Mouse (Mus musculus): ENCODE results near the gene Shc2.
A peak's percentile ranks its signal among the peaks of the same experiment; 100 is the strongest.

The Shc2 gene

GRCm38 (mm10) chr10:79581501-79581900 is 56.2 kb downstream of the Shc2 start:
- DNase-seq (ENCODE audit: low spot score): peak; percentile 32

- DNase-seq (ENCODE audit: low spot score): peak; percentile 85
These were observed 56.9 kb downstream of the Shc2 start for GRCm38 (mm10) chr10:79580811-79581210.

GRCm38 (mm10) chr10:79580356-79580755 is 57.4 kb downstream of the Shc2 start:
- DNase-seq (ENCODE audit: low spot score): peak; percentile 30

GRCm38 (mm10) chr10:79579781-79580180 is 57.9 kb downstream of the Shc2 start:
- DNase-seq (ENCODE audit: low spot score): peak; percentile 35

GRCm38 (mm10) chr10:79578891-79579290 is 58.8 kb downstream of the Shc2 start:
- peak; percentile 16 for DNase-seq (ENCODE audit: low spot score)

GRCm38 (mm10) chr10:79578276-79578675 is 59.4 kb downstream of the Shc2 start:
- DNase-seq (ENCODE audit: low spot score): peak; percentile 27

- DNase-seq (ENCODE audit: low spot score): no peak
These were observed 60.3 kb downstream of the Shc2 start for GRCm38 (mm10) chr10:79577376-79577775.

- no peak for DNase-seq (ENCODE audit: low spot score)
These were observed 62.0 kb downstream of the Shc2 start for GRCm38 (mm10) chr10:79575754-79576153.

- no peak for DNase-seq (ENCODE audit: low spot score)
These were observed 62.9 kb downstream of the Shc2 start for GRCm38 (mm10) chr10:79574796-79575195.

- DNase-seq (ENCODE audit: low spot score): peak; percentile 32
These were observed 63.4 kb downstream of the Shc2 start for GRCm38 (mm10) chr10:79574350-79574749.

GRCm38 (mm10) chr10:79573611-79574010 is 64.1 kb downstream of the Shc2 start:
- peak; percentile 33 for DNase-seq (ENCODE audit: low spot score)

GRCm38 (mm10) chr10:79571314-79571713 is 66.4 kb downstream of the Shc2 start:
- peak; percentile 19 for DNase-seq (ENCODE audit: low spot score)

GRCm38 (mm10) chr10:79569921-79570320 is 67.8 kb downstream of the Shc2 start:
- no peak for DNase-seq (ENCODE audit: low spot score)

Data from testis, postnatal 10 days (tissue).